Mouse (Mus musculus): ENCODE measurements around the gene Kcnh1.

DNA sequence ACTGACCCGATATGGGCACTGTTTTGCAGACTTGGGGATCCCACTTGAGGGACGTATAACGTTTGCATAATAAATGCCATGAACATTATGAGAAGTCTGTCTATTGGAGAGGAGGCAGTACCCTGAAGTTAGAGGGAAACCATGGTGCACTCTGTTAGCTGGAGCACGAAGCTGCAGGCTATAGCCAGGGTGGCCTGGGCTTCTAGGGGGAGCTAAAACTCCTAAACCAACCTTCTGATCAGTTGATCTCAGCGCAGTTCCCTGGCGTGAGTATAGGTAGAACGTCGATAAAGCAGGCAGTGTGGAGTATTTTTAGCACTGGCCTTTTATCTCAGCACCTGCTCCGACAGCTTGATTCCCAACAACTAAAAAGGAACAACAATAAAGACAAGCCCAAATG is 2.1 kb downstream of the Kcnh1 start:
- TF ChIP-seq CTCF (IDR thresholded peaks at IDR 0.05; ENCODE audit: low read depth) (no peak), EP300 (IDR thresholded peaks at IDR 0.05; ENCODE audit: low read depth) (no peak)

Data from liver, postnatal 0 days (tissue).